Mouse (Mus musculus): ENCODE data around the gene Idh3a. TPM values are rescaled to one million over a fixed set of nuclear protein-coding genes. Genes with fewer than 3 reads are reported as not detected.

Idh3a gene
- polyA plus RNA-seq, 1 experiment from 2014 or later = 122 TPM

Other genes with a start within 250 kb of the Idh3a start
- gene Dmxl2, start 84.7 kb upstream of the Idh3a start, polyA plus RNA-seq (2014; fragmentation: Nextera tagmentation; extraction: Ambion mirVana) = 16.6 and 17.7 TPM in 2 replicates
- not detected in 2 replicates for gene Sh2d7, start 47.4 kb upstream of the Idh3a start, polyA plus RNA-seq (2014; fragmentation: Nextera tagmentation; extraction: Ambion mirVana)
- 16.8 and 17.9 TPM in 2 replicates for gene Cib2, start 26.1 kb upstream of the Idh3a start, polyA plus RNA-seq (2014; fragmentation: Nextera tagmentation; extraction: Ambion mirVana)
- gene Acsbg1, start 75.5 kb downstream of the Idh3a start, polyA plus RNA-seq (2014; fragmentation: Nextera tagmentation; extraction: Ambion mirVana) = 9.9 and 11.0 TPM in 2 replicates
- gene Dnaja4, start 112.5 kb downstream of the Idh3a start, polyA plus RNA-seq (2014; fragmentation: Nextera tagmentation; extraction: Ambion mirVana) = 4.0 and 4.7 TPM in 2 replicates
- 179 and 181 TPM in 2 replicates for gene Wdr61, start 148.2 kb downstream of the Idh3a start, polyA plus RNA-seq (2014; fragmentation: Nextera tagmentation; extraction: Ambion mirVana)
- gene Crabp1, start 178.4 kb downstream of the Idh3a start, polyA plus RNA-seq (2014; fragmentation: Nextera tagmentation; extraction: Ambion mirVana) = 1,135 and 1,165 TPM in 2 replicates

Data from midbrain, embryonic 11.5 days (tissue).